Mouse (Mus musculus) heart, adult 2 months (tissue): ENCODE measurements around the gene Iqcf4. TPM values are rescaled to one million over a fixed set of nuclear protein-coding genes. Genes with fewer than 3 reads are reported as not detected.

Source experiments
- DNase-seq, 2 experiments: peaks; one replicate each; pipeline ENCODE4 v3.0.0; 2021
- H3K27ac ChIP-seq: fragments of 200-600 bp; 2 replicates; pipeline ENCODE4 v1.8.1; 2022
- H3K27me3 ChIP-seq: fragments of 200-500 bp; 2 replicates; pipeline ENCODE4 v1.6.1; 2012; ENCODE audit warnings: mild to moderate bottlenecking, low read length, inconsistent platforms, mixed read lengths; ENCODE audit not compliant: control insufficient read depth, insufficient read depth
- H3K36me3 ChIP-seq: fragments of 200-500 bp; 2 replicates; pipeline ENCODE4 v1.6.1; 2012; ENCODE audit warnings: low read length, inconsistent platforms; ENCODE audit not compliant: control insufficient read depth, insufficient read depth
- H3K4me1 ChIP-seq: fragments of 200-500 bp; 2 replicates; pipeline ENCODE4 v1.6.1; 2011; ENCODE audit warnings: low read length; ENCODE audit not compliant: control insufficient read depth, insufficient read depth
- H3K4me3 ChIP-seq: fragments of 200-600 bp; 2 replicates; pipeline ENCODE4 v1.8.1; 2022
- H3K79me2 ChIP-seq: fragments of 200-500 bp; replicated peaks from 2 replicates; pipeline ENCODE4 v1.6.1; 2012; ENCODE audit warnings: mild to moderate bottlenecking, inconsistent platforms, low read length, moderate library complexity, mixed read lengths; ENCODE audit not compliant: control insufficient read depth, insufficient read depth
- H3K9ac ChIP-seq: fragments of 200-500 bp; 2 replicates; pipeline ENCODE4 v1.6.1; 2012; ENCODE audit warnings: low read depth, mild to moderate bottlenecking, control low read depth, inconsistent platforms, low read length, mixed read lengths
- CTCF ChIP-seq: fragments of 200-600 bp; IDR thresholded peaks from 2 replicates; pipeline ENCODE4 v1.8.1; 2022; ENCODE audit warnings: antibody characterized with exemption, mild to moderate bottlenecking, moderate library complexity
- EP300 ChIP-seq: fragments of 200-500 bp; IDR thresholded peaks from 2 replicates; pipeline ENCODE4 v1.6.1; 2011; ENCODE audit warnings: low read depth, low read length, control low read depth; ENCODE audit not compliant: insufficient read depth
- POLR2A ChIP-seq: fragments of 200-500 bp; IDR thresholded peaks from 2 replicates; pipeline ENCODE4 v1.6.1; 2011; ENCODE audit warnings: mild to moderate bottlenecking, low read depth, low read length, control low read depth; ENCODE audit not compliant: insufficient read depth
- WGBS: fragments of 180-500 bp; shearing (Covaris S2); methylation state at CpG from one replicate; pipeline ENCODE4 v1.1.7; 2018; 5-methylcytosine and 5-hydroxymethylcytosine counted together
- intact Hi-C: fragments of 180-260 bp; cut with DNase I; formaldehyde crosslinking; loops from one replicate; pipeline ENCODE4 v1.15.1; 2025
- polyA plus RNA-seq: library from polyadenylated mRNA; depleted of rRNA; stranded (reverse); fragments of >200 nt; gene quantifications from 2 replicates; pipeline ENCODE4 v1.2.3, GENCODE M21; 2012
- total RNA-seq, 2 experiments: library from RNA; stranded (reverse); gene quantifications; 2 replicates each; pipeline ENCODE4 v1.2.3; 2021

The Iqcf4 gene
- total and polyA plus RNA-seq, 3 experiments, result not detected

DNA sequence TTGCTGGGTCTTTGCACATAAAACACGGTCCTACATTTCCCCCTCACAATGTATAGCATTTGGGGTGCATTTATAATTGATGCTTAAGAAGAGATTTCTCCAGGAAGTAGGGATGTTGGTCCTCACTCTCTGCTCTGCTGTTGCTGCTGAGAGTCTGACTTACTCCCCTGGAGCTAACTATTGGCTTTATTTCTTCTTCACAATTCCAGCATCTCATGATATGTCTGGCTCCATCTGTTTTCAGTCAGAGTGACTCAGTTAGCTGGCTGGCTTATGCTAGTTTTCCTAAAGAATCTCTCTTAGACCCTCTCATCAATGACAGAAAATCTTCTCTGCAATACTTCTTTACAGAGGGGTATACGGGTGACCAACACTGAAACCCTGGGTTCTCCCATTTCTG is 5.3 kb upstream of the Iqcf4 start:
- H3K27ac ChIP-seq, result no peak overlapping the region
- H3K4me3 ChIP-seq, result no peak overlapping the region
- 0 out of 2 replicates have a peak, but pooled peaks cover 2% of the 10 kb centered on the region for H3K27me3 ChIP-seq
- intact Hi-C loops, result no loop called here
- H3K36me3 ChIP-seq, result no peaks in the 10 kb centered on the region
- no peak for TF ChIP-seq EP300
- no peak for TF ChIP-seq CTCF
- H3K4me1 ChIP-seq, result no peaks in the 10 kb centered on the region
- DNase-seq, result no peak
- H3K9ac ChIP-seq, result no peak overlapping the region
- H3K79me2 ChIP-seq, result no peaks in the 10 kb centered on the region
- 72% methylated on average over 2 of the region's 2 CpGs for WGBS

DNA sequence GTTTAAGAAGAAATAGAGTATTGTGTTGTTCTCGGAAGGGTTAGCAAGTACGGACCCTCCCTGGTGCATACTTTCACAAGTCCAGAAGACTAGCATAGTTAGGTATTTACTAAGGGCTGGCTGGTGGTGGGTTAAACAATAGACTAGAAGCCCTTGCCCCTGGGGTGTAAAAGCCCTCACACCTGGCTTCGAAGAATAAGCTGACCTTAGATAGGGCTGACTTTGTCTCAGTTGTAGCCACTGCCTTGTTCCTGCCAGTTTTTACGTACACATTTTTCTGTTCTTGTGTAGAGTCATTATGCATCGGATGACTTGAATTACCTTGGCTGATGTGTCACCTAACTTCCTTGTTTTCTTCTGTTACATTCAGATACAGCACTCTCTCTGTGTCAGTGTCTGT is 2.6 kb upstream of the Iqcf4 start:
- no peaks in the 10 kb centered on the region for H3K36me3 ChIP-seq
- H3K79me2 ChIP-seq, result no peaks in the 10 kb centered on the region
- no peaks in the 10 kb centered on the region for H3K27me3 ChIP-seq
- H3K4me1 ChIP-seq, result no peaks in the 10 kb centered on the region
- WGBS, result 83% methylated on average over 5 of the region's 5 CpGs
- H3K4me3 ChIP-seq, result no peak overlapping the region
- TF ChIP-seq POLR2A, result no peak
- TF ChIP-seq EP300, result no peak
- TF ChIP-seq CTCF, result no peak
- H3K27ac ChIP-seq, result no peak overlapping the region
- DNase-seq, result no peak
- intact Hi-C loops, result no loop called here
- H3K9ac ChIP-seq, result no peak overlapping the region

- TF ChIP-seq CTCF (no peak), POLR2A (no peak), EP300 (no peak)
- no peak overlapping the region for H3K27ac ChIP-seq
- no peaks in the 10 kb centered on the region for H3K27me3 ChIP-seq
- H3K79me2 ChIP-seq, result no peaks in the 10 kb centered on the region
- intact Hi-C loops, result no loop called here
- WGBS, result 77% methylated on average over 2 of the region's 2 CpGs
- H3K4me1 ChIP-seq, result no peaks in the 10 kb centered on the region
- DNase-seq, result no peak
- no peak overlapping the region for H3K9ac ChIP-seq
- no peaks in the 10 kb centered on the region for H3K36me3 ChIP-seq
- H3K4me3 ChIP-seq, result no peak overlapping the region
Measured at GRCm38 (mm10) chr9:106572186-106572585, 1.4 kb upstream of the Iqcf4 start.

GRCm38 (mm10) chr9:106566437-106566836 is 4.4 kb downstream of the Iqcf4 start:
- no peaks in the 10 kb centered on the region for H3K79me2 ChIP-seq
- no peaks in the 10 kb centered on the region for H3K4me1 ChIP-seq
- TF ChIP-seq POLR2A (no peak), CTCF (no peak), EP300 (no peak)
- no peak overlapping the region for H3K9ac ChIP-seq
- no peak overlapping the region for H3K27ac ChIP-seq
- no peaks in the 10 kb centered on the region for H3K36me3 ChIP-seq
- peak in 1 of 2 experiments; percentile 8 for DNase-seq
- intact Hi-C loops, result no loop called here
- no peaks in the 10 kb centered on the region for H3K27me3 ChIP-seq
- 47% methylated on average over 11 of the region's 11 CpGs for WGBS
- no peak overlapping the region for H3K4me3 ChIP-seq

GRCm38 (mm10) chr9:106564025-106564424 is 6.8 kb downstream of the Iqcf4 start:
- DNase-seq, result no peak
- TF ChIP-seq CTCF (no peak), EP300 (no peak), POLR2A (no peak)
- no peak overlapping the region for H3K27ac ChIP-seq
- H3K4me3 ChIP-seq, result no peak overlapping the region
- no peak overlapping the region for H3K9ac ChIP-seq
- intact Hi-C loops, result no loop called here
- no peaks in the 10 kb centered on the region for H3K4me1 ChIP-seq
- no peaks in the 10 kb centered on the region for H3K27me3 ChIP-seq
- no peaks in the 10 kb centered on the region for H3K79me2 ChIP-seq
- 62% methylated on average over 8 of the region's 8 CpGs for WGBS
- H3K36me3 ChIP-seq, result no peaks in the 10 kb centered on the region

GRCm38 (mm10) chr9:106562291-106562690 is 8.5 kb downstream of the Iqcf4 start:
- no peak for TF ChIP-seq CTCF
- TF ChIP-seq POLR2A, result no peak
- no peak for TF ChIP-seq EP300
- DNase-seq, result no peak
- Histone ChIP-seq H3K27me3 (no peaks in the 10 kb centered on the region), H3K79me2 (no peaks in the 10 kb centered on the region), H3K4me3 (no peak overlapping the region), H3K9ac (no peak overlapping the region), H3K27ac (no peak overlapping the region), H3K36me3 (no peaks in the 10 kb centered on the region), H3K4me1 (no peaks in the 10 kb centered on the region)
- WGBS, result 75% methylated on average over 11 of the region's 11 CpGs
- intact Hi-C loops, result no loop called here

DNA sequence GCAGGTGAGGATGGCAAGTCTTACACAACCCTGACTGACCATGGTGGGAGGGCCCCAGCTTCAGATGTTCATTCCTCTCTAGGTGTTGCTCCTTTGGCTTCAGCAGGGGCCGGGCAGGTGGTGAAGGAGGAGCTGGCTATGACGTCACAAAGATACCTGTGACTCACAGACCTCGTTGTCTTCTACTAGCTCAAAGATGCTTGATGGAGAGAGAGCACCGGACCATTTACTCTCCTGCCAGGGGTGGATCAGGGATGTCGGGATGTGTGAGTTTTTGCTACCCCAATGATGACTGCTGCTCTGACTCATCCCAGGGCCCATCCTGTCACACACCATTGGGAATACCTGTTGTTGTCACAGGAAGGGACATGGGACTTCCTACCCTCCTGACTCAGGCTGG is 9.3 kb downstream of the Iqcf4 start, which contains the start of gene Iqcf3:
Gene Iqcf3, minus strand, starts transcription at position 101 of the 400 bp plus-strand sequence.
- H3K9ac ChIP-seq, result no peak within 1 kb of the TSS
- DNase-seq, result no peak
- intact Hi-C loops, result no loop called here
- TF ChIP-seq CTCF (no peak), POLR2A (no peak), EP300 (no peak)
- H3K4me3 ChIP-seq, result no peak within 1 kb of the TSS
- H3K27ac ChIP-seq, result no peak within 1 kb of the TSS
- H3K4me1 ChIP-seq, result no peaks in the 10 kb centered on the region
- WGBS, result 86% methylated on average over 5 of the region's 5 CpGs
- no peaks in the 10 kb centered on the region for H3K36me3 ChIP-seq
- no peaks in the 10 kb centered on the region for H3K79me2 ChIP-seq
- H3K27me3 ChIP-seq, result no peaks in the 10 kb centered on the region
